25 mouse cellular contexts compared by ENCODE assay signal in genomic region chr1:181561768-181562444, GRCm38 (mm10). TPM values are rescaled to one million over a fixed set of nuclear protein-coding genes. Genes with fewer than 3 reads are reported as not detected.
DNase-seq lines count a peak whose midpoint lies in the region; ATAC-seq and TF ChIP-seq lines count a peak whose summit lies in the region.
"Had no signal": no experiment of that assay in that cellular context is flagged by ENCODE, and none has a peak within 500 bp of the region (broad histone marks: within the 10 kb centered on the region; RNA-seq: fewer than 3 reads in every experiment).

No protein-coding gene starts in this region.

- H3K9me3 ChIP-seq in kidney, embryonic 15.5 days (replicated peaks), result no peaks in the 10 kb centered on the region
- H3K9me3 ChIP-seq in limb, embryonic 11.5 days (ENCODE audit: control insufficient read depth, low read length), result no peaks in the 10 kb centered on the region
- H3K9me3 ChIP-seq: limb, embryonic 15.5 days had no signal

- no peak overlapping the region for H3K4me3 ChIP-seq in kidney, embryonic 15.5 days (replicated peaks)
- H3K4me3 ChIP-seq in limb, embryonic 11.5 days (ENCODE audit: low read depth, low read length), result no peak overlapping the region
- H3K4me3 ChIP-seq: heart, embryonic 13.5 days; limb, embryonic 15.5 days had no signal

- no peak overlapping the region for H3K4me2 ChIP-seq in kidney, embryonic 15.5 days
- H3K4me2 ChIP-seq in limb, embryonic 11.5 days (ENCODE audit: low read depth, severe bottlenecking), result no peak overlapping the region
- H3K4me2 ChIP-seq: heart, embryonic 13.5 days; limb, embryonic 15.5 days had no signal

- H3K36me3 ChIP-seq in kidney, embryonic 15.5 days, result no peaks in the 10 kb centered on the region
- no peaks in the 10 kb centered on the region for H3K36me3 ChIP-seq in limb, embryonic 11.5 days (ENCODE audit: control insufficient read depth, insufficient read depth, low read length)
- H3K36me3 ChIP-seq: heart, embryonic 13.5 days; limb, embryonic 15.5 days had no signal

- H3K27me3 ChIP-seq in kidney, embryonic 15.5 days, result no peaks in the 10 kb centered on the region
- no peaks in the 10 kb centered on the region for H3K27me3 ChIP-seq in limb, embryonic 11.5 days (ENCODE audit: control insufficient read depth, insufficient read depth, low read length)
- H3K27me3 ChIP-seq: limb, embryonic 15.5 days had no signal

- H3K4me1 ChIP-seq in kidney, embryonic 15.5 days, result peaks cover 22% of the 10 kb centered on the region
- peaks cover 24% of the 10 kb centered on the region for H3K4me1 ChIP-seq in limb, embryonic 11.5 days (ENCODE audit: control insufficient read depth, insufficient read depth, low read length)
- H3K4me1 ChIP-seq: heart, embryonic 13.5 days had no signal

- no peak for TF ChIP-seq CTCF in brain, embryonic 14.5 days (IDR thresholded peaks at IDR 0.05; ENCODE audit: borderline replicate concordance, extremely low read depth, insufficient read depth, insufficient read length)

- no peak for ATAC-seq in kidney, embryonic 15.5 days (replicated peaks; ENCODE audit: low FRiP score)
- ATAC-seq in limb, embryonic 11.5 days (ENCODE audit: insufficient number of reproducible peaks, low FRiP score, low TSS enrichment, low read depth), result no peak
- ATAC-seq: Patski had no signal

- H3K27ac ChIP-seq in kidney, embryonic 15.5 days, result 0 out of 2 replicates have a peak overlapping the region, but pooled peaks have one; percentile 49
- H3K27ac ChIP-seq in limb, embryonic 11.5 days (replicated peaks; ENCODE audit: low read depth, low read length), result peak overlapping the region; percentile 56
- H3K27ac ChIP-seq: heart, embryonic 13.5 days; limb, embryonic 15.5 days had no signal

- H3K9ac ChIP-seq in kidney, embryonic 15.5 days, result no peak overlapping the region
- H3K9ac ChIP-seq in limb, embryonic 11.5 days (ENCODE audit: low read length), result no peak overlapping the region
- H3K9ac ChIP-seq: heart, embryonic 13.5 days; limb, embryonic 15.5 days had no signal

- TF ChIP-seq POLR2A in brain, embryonic 14.5 days (IDR thresholded peaks at IDR 0.05; ENCODE audit: borderline replicate concordance, extremely low read depth, insufficient read depth, insufficient read length, poor library complexity, severe bottlenecking), result no peak

- 23% methylated on average over 8 of the region's 8 CpGs for WGBS in kidney, embryonic 15.5 days
- 13% methylated on average over 8 of the region's 8 CpGs for WGBS in limb, embryonic 11.5 days

- DNase-seq in cerebellum, postnatal 10 days, result peak; percentile 45 to 59
- no peak for DNase-seq in cerebellum, adult 9-10 months
- no peak for DNase-seq in kidney, postnatal 10 days
- DNase-seq in brain, embryonic 14.5 days (ENCODE audit: low read depth), result peak; percentile 83
- DNase-seq in limb, embryonic 11.5 days (ENCODE audit: low spot score), result peak; percentile 46
- no peak for DNase-seq in adrenal gland, postnatal 36 days
- no peak for DNase-seq in layer of hippocampus, adult 9-10 months (ENCODE audit: low spot score)
- DNase-seq: adrenal gland, adult 8-10 months; cerebellum, adult 11 months; cerebellum, postnatal 25 days; heart, postnatal 36 days; kidney, adult 11 months; kidney, postnatal 14 days; right cerebral cortex, postnatal 4 days; thymus, adult 2 months had no signal

RNA-seq across cellular contexts. Expression of gene Dnah14, which starts 14.5 kb away (rescaled TPM):
- polyA plus RNA-seq in kidney, embryonic 15.5 days (2015; fragmentation: Nextera tagmentation; extraction: Ambion mirVana), result 1.4 and 2.0 TPM in 2 replicates
- 0.03 and 0.14 TPM in 2 replicates for polyA plus RNA-seq in brain, embryonic 14.5 days (2012; rRNA removed)
- polyA plus RNA-seq in limb, embryonic 11.5 days (2014; fragmentation: Nextera tagmentation; extraction: Ambion mirVana), result 1.8 and 1.9 TPM in 2 replicates
- total RNA-seq in adrenal gland, postnatal 36 days (2021), result under 1 TPM in 1 of 2 experiments, not detected in 1; 0.03 TPM
- total RNA-seq: gastrocnemius, adult 8-10 months; heart, postnatal 36 days had no signal

RNA-seq across cellular contexts. Expression of gene Ccdc121, which starts 50.7 kb away (rescaled TPM):
- 0.08 and 0.32 TPM in 2 replicates for polyA plus RNA-seq in kidney, embryonic 15.5 days (2015; fragmentation: Nextera tagmentation; extraction: Ambion mirVana)
- polyA plus RNA-seq in brain, embryonic 14.5 days (2012; rRNA removed), result 0.04 and 0.09 TPM in 2 replicates
- 0.16 TPM in 1 of 2 replicates, not detected in the other for polyA plus RNA-seq in limb, embryonic 11.5 days (2014; fragmentation: Nextera tagmentation; extraction: Ambion mirVana)
- not detected for total RNA-seq in adrenal gland, postnatal 36 days (2021)
- total RNA-seq: gastrocnemius, adult 8-10 months; granulocyte monocyte progenitor cell, adult 5-6 weeks; heart, postnatal 36 days; megakaryocyte-erythroid progenitor cell, adult 5-6 weeks; monocyte, adult 5-6 weeks; neutrophil, adult 5-6 weeks had no signal
- polyA plus RNA-seq: liver, embryonic 16.5 days; Patski; thymus, adult 2 months had no signal

Comparison
In these comparisons a context has a peak if more than half of its experiments do, and no peak if none do; other contexts are left out.
1. DNase-seq: peak in cerebellum, postnatal 10 days (2 of 2), brain, embryonic 14.5 days (single experiment) and limb, embryonic 11.5 days (single experiment); none in cerebellum, adult 9-10 months (single experiment), kidney, postnatal 10 days (single experiment), adrenal gland, postnatal 36 days (0 of 2) and layer of hippocampus, adult 9-10 months (single experiment).